Mouse (Mus musculus) heart, embryonic 14.5 days (tissue): Measurements from ENCODE around the gene Ptgis. TPM values are rescaled to one million over a fixed set of nuclear protein-coding genes. Genes with fewer than 3 reads are reported as not detected.

Source experiments
- ATAC-seq: fragments of 200-750 bp; cut with Nextera tagmentation; 2 replicates; pipeline ENCODE4 v1.8.0; 2017; ENCODE audit warnings: low read depth, moderate TSS enrichment; ENCODE audit not compliant: insufficient number of reproducible peaks, insufficient read depth, low FRiP score
- H3K27ac ChIP-seq, 2 experiments: fragments of 200-500 bp in 1 of 2; fragments of 300-500 bp in 1 of 2; sonication (generic) in 1 of 2; replicated peaks in 1 of 2; 2 replicates each; pipeline ENCODE4 v1.5.1; 2012 to 2014; ENCODE audit warnings: low read depth in 2 of 2, low read length in 2 of 2, control low read depth in 1 of 2, mild to moderate bottlenecking in 1 of 2, mixed read lengths in 1 of 2; ENCODE audit not compliant: control insufficient read depth in 1 of 2, insufficient read depth in 1 of 2
- H3K27me3 ChIP-seq: fragments of 300-500 bp; sonication (generic); 2 replicates; pipeline ENCODE4 v1.6.1; 2014; ENCODE audit warnings: mild to moderate bottlenecking, low read length, control low read depth; ENCODE audit not compliant: control insufficient read depth, insufficient read depth
- H3K36me3 ChIP-seq: fragments of 300-500 bp; sonication (generic); 2 replicates; pipeline ENCODE4 v1.6.1; 2014; ENCODE audit warnings: mild to moderate bottlenecking, control low read depth, low read length, mixed read lengths; ENCODE audit not compliant: control insufficient read depth, insufficient read depth
- H3K4me1 ChIP-seq, 2 experiments: fragments of 200-500 bp in 1 of 2; fragments of 300-500 bp in 1 of 2; sonication (generic) in 1 of 2; 2 replicates each; pipeline ENCODE4 v1.6.1; 2012 to 2014; ENCODE audit warnings: low read length in 2 of 2, control low read depth in 1 of 2, mixed read lengths in 1 of 2; ENCODE audit not compliant: control insufficient read depth in 2 of 2, insufficient read depth in 2 of 2
- H3K4me2 ChIP-seq: fragments of 300-500 bp; sonication (generic); 2 replicates; pipeline ENCODE4 v1.6.1; 2014; ENCODE audit warnings: mild to moderate bottlenecking, low read length
- H3K4me3 ChIP-seq, 2 experiments: fragments of 200-500 bp in 1 of 2; fragments of 300-500 bp in 1 of 2; sonication (generic) in 1 of 2; 2 replicates each; pipeline ENCODE4 v1.5.1; 2012 to 2014; ENCODE audit warnings: low read length in 2 of 2, mild to moderate bottlenecking in 2 of 2, control low read depth in 1 of 2, low read depth in 1 of 2, moderate library complexity in 1 of 2; ENCODE audit not compliant: control insufficient read depth in 1 of 2, insufficient read depth in 1 of 2
- H3K9ac ChIP-seq: fragments of 300-500 bp; sonication (generic); 2 replicates; pipeline ENCODE4 v1.6.1; 2014; ENCODE audit warnings: mild to moderate bottlenecking, low read length
- H3K9me3 ChIP-seq: fragments of 300-500 bp; sonication (generic); 2 replicates; pipeline ENCODE4 v1.6.1; 2016; ENCODE audit warnings: low read length, control low read depth; ENCODE audit not compliant: control insufficient read depth
- WGBS: fragments of 180-500 bp; shearing (Covaris S2); extraction: QIAGEN DNeasy Blood & Tissue Kit; methylation state at CpG from one replicate; pipeline ENCODE4 v1.1.7; 2014; 5-methylcytosine and 5-hydroxymethylcytosine counted together
- polyA plus RNA-seq: library from polyadenylated mRNA; unstranded; fragments of >200 nt; fragmentation: Nextera tagmentation; extraction: Ambion mirVana; gene quantifications from 2 replicates; pipeline ENCODE4 v1.2.1, GENCODE M21; 2014

Gene Ptgis
- polyA plus RNA-seq, 1 experiment from 2014 or later = 21.2 TPM

- ATAC-seq = no peak
- H3K27me3 ChIP-seq = 0 out of 2 replicates have a peak, but pooled peaks cover 1% of the 10 kb centered on the region
- H3K4me2 ChIP-seq = no peak overlapping the region
- no peak overlapping the region for H3K27ac ChIP-seq
- H3K36me3 ChIP-seq = no peaks in the 10 kb centered on the region
- H3K9me3 ChIP-seq = peaks cover 4% of the 10 kb centered on the region; the same call in 1 of the 2 replicates
- no peak overlapping the region for H3K9ac ChIP-seq
- H3K4me1 ChIP-seq = peaks cover 0 to 7% of the 10 kb centered on the region in 2 experiments; a peak in 1 of 4 replicates
- H3K4me3 ChIP-seq = no peak overlapping the region
- WGBS = 91% methylated on average over 4 of the region's 4 CpGs
These were observed 3.6 kb upstream of the Ptgis start for GRCm38 (mm10) chr2:167243831-167244563.

- ATAC-seq = no peak
- H3K9ac ChIP-seq = peak overlapping the region; percentile 79
- peaks cover 4% of the 10 kb centered on the region; the same call in 1 of the 2 replicates for H3K27me3 ChIP-seq
- peak overlapping the region; percentile 27 to 60 for H3K4me3 ChIP-seq
- H3K4me1 ChIP-seq = peaks cover 6 to 26% of the 10 kb centered on the region in 2 experiments
- H3K36me3 ChIP-seq = no peaks in the 10 kb centered on the region
- peak overlapping the region; percentile 10 to 64; a peak in 3 of 4 replicates for H3K27ac ChIP-seq
- no peaks in the 10 kb centered on the region for H3K9me3 ChIP-seq
- 45% methylated on average over 12 of the region's 12 CpGs for WGBS
- peak overlapping the region; percentile 89 for H3K4me2 ChIP-seq
These were observed 1.1 kb downstream of the Ptgis start for GRCm38 (mm10) chr2:167239262-167239661.

GRCm38 (mm10) chr2:167237224-167237623 is 3.2 kb downstream of the Ptgis start:
- ATAC-seq = no peak
- WGBS = 72% methylated on average over 9 of the region's 9 CpGs
- Histone ChIP-seq H3K4me2 (no peak overlapping the region), H3K9ac (no peak overlapping the region), H3K27me3 (peaks cover 4% of the 10 kb centered on the region; the same call in 1 of the 2 replicates), H3K4me1 (peaks cover 8 to 34% of the 10 kb centered on the region in 2 experiments), H3K36me3 (no peaks in the 10 kb centered on the region), H3K4me3 (no peak overlapping the region), H3K9me3 (no peaks in the 10 kb centered on the region), H3K27ac (peak overlapping the region in 1 of 2 experiments; percentile 78; a peak in 2 of 4 replicates)

- peak overlapping the region; percentile 78 to 92 for H3K27ac ChIP-seq
- peak overlapping the region; percentile 38; the same call in 1 of the 2 replicates for H3K4me2 ChIP-seq
- peaks cover 16 to 41% of the 10 kb centered on the region in 2 experiments for H3K4me1 ChIP-seq
These were observed 4.2 kb downstream of the Ptgis start for GRCm38 (mm10) chr2:167236174-167236573.

GRCm38 (mm10) chr2:167235338-167236018 is 4.9 kb downstream of the Ptgis start:
- Histone ChIP-seq H3K4me2 (peak overlapping the region; percentile 38), H3K9ac (peak overlapping the region; percentile 51), H3K4me1 (peaks cover 16 to 41% of the 10 kb centered on the region in 2 experiments), H3K9me3 (no peaks in the 10 kb centered on the region), H3K27me3 (peaks cover 4% of the 10 kb centered on the region; the same call in 1 of the 2 replicates), H3K4me3 (no peak overlapping the region), H3K36me3 (no peaks in the 10 kb centered on the region), H3K27ac (peak overlapping the region; percentile 78 to 92)
- WGBS = 33% methylated on average over 17 of the region's 17 CpGs
- ATAC-seq = peak; percentile 60; the same call in 1 of the 2 replicates

More at GRCm38 (mm10) chr2:167236174-167236573, 4.2 kb downstream of the Ptgis start:
- 94% methylated on average over 4 of the region's 4 CpGs for WGBS
- Histone ChIP-seq H3K27me3 (peaks cover 4% of the 10 kb centered on the region; the same call in 1 of the 2 replicates), H3K9me3 (no peaks in the 10 kb centered on the region), H3K36me3 (no peaks in the 10 kb centered on the region), H3K4me3 (no peak overlapping the region), H3K9ac (no peak overlapping the region)
- no peak for ATAC-seq

- Histone ChIP-seq H3K36me3 (no peaks in the 10 kb centered on the region), H3K27ac (no peak overlapping the region), H3K9ac (no peak overlapping the region), H3K4me2 (no peak overlapping the region), H3K4me1 (peaks cover 16 to 39% of the 10 kb centered on the region in 2 experiments), H3K4me3 (no peak overlapping the region), H3K27me3 (peaks cover under 1% of the 10 kb centered on the region; the same call in 1 of the 2 replicates), H3K9me3 (no peaks in the 10 kb centered on the region)
- 73% methylated on average over 14 of the region's 14 CpGs for WGBS
- no peak for ATAC-seq
These were observed 6.6 kb downstream of the Ptgis start for GRCm38 (mm10) chr2:167233771-167234170.

- H3K36me3 ChIP-seq = no peaks in the 10 kb centered on the region
- H3K27me3 ChIP-seq = no peaks in the 10 kb centered on the region
- H3K27ac ChIP-seq = peak overlapping the region in 1 of 2 experiments; percentile 78; a peak in 1 of 4 replicates
- H3K4me2 ChIP-seq = no peak overlapping the region
- 69% methylated on average over 5 of the region's 5 CpGs for WGBS
- peaks cover 16 to 39% of the 10 kb centered on the region in 2 experiments for H3K4me1 ChIP-seq
- no peak overlapping the region for H3K4me3 ChIP-seq
- ATAC-seq = no peak
- no peak overlapping the region for H3K9ac ChIP-seq
- H3K9me3 ChIP-seq = no peaks in the 10 kb centered on the region
These were observed 7.4 kb downstream of the Ptgis start for GRCm38 (mm10) chr2:167233009-167233335.
